Mouse (Mus musculus) spleen, adult 2 months (tissue): ENCODE data around the gene Fam120a. TPM values are rescaled to one million over a fixed set of nuclear protein-coding genes. Genes with fewer than 3 reads are reported as not detected.

Experiments
- DNase-seq, 2 experiments: peaks; one replicate each; pipeline versions ENCODE4 v3.0.0 to v3.0.0-alpha.2; 2012 to 2021; ENCODE audit warnings: low spot score in 2 of 2, low read depth in 1 of 2
- H3K27ac ChIP-seq: fragments of 200-500 bp; 2 replicates; pipeline ENCODE4 v1.5.1; 2012; ENCODE audit warnings: low read length, inconsistent platforms; ENCODE audit not compliant: insufficient read depth
- H3K27me3 ChIP-seq: fragments of 200-500 bp; 2 replicates; pipeline ENCODE4 v1.6.1; 2012; ENCODE audit warnings: mild to moderate bottlenecking, moderate library complexity, low read length, inconsistent platforms; ENCODE audit not compliant: control insufficient read depth, insufficient read depth
- H3K36me3 ChIP-seq: fragments of 200-500 bp; 2 replicates; pipeline ENCODE4 v1.6.1; 2012; ENCODE audit warnings: mild to moderate bottlenecking, low read length, inconsistent platforms; ENCODE audit not compliant: control insufficient read depth, insufficient read depth
- H3K4me1 ChIP-seq: fragments of 200-500 bp; 2 replicates; pipeline ENCODE4 v1.6.1; 2011; ENCODE audit warnings: inconsistent platforms; ENCODE audit not compliant: control insufficient read depth, insufficient read depth, insufficient read length
- H3K4me3 ChIP-seq: fragments of 200-500 bp; 2 replicates; pipeline ENCODE4 v1.5.1; 2011; ENCODE audit warnings: mild to moderate bottlenecking, inconsistent platforms; ENCODE audit not compliant: insufficient read depth, insufficient read length; ENCODE audit errors: extremely low read depth
- CTCF ChIP-seq: fragments of 200-500 bp; IDR thresholded peaks from 2 replicates; pipeline ENCODE4 v1.5.1; 2011; ENCODE audit warnings: mild to moderate bottlenecking, inconsistent platforms; ENCODE audit not compliant: insufficient read depth, insufficient read length, insufficient replicate concordance; ENCODE audit errors: extremely low read depth
- POLR2A ChIP-seq: fragments of 200-500 bp; IDR thresholded peaks from 2 replicates; pipeline ENCODE4 v1.6.1; 2011; ENCODE audit warnings: low read depth, low read length, inconsistent platforms
- WGBS: fragments of 180-500 bp; shearing (Covaris S2); methylation state at CpG from one replicate; pipeline ENCODE4 v1.1.7; 2018; 5-methylcytosine and 5-hydroxymethylcytosine counted together
- polyA plus RNA-seq: library from polyadenylated mRNA; depleted of rRNA; stranded (reverse); fragments of >200 nt; gene quantifications from 2 replicates; pipeline ENCODE4 v1.2.3, GENCODE M21; 2012

The Fam120a gene
- polyA plus RNA-seq, 1 experiment: 40.1 TPM

- TF ChIP-seq CTCF (no peak), POLR2A (no peak)
- Histone ChIP-seq H3K36me3 (peaks cover 29% of the 10 kb centered on the region), H3K4me1 (no peaks in the 10 kb centered on the region), H3K4me3 (no peak overlapping the region), H3K27ac (no peak overlapping the region), H3K27me3 (no peaks in the 10 kb centered on the region)
- DNase-seq: no peak
- WGBS: 83% methylated on average over 7 of the region's 7 CpGs
Measured at GRCm38 (mm10) chr13:48919756-48920415, 47.9 kb downstream of the Fam120a start.

- TF ChIP-seq CTCF (no peak), POLR2A (no peak)
- H3K27ac ChIP-seq: no peak overlapping the region
- 91% methylated on average over 3 of the region's 3 CpGs for WGBS
Measured at GRCm38 (mm10) chr13:48917113-48917599, 50.7 kb downstream of the Fam120a start.

GRCm38 (mm10) chr13:48913680-48914079, 54.1 kb downstream of the Fam120a start:
- 90% methylated on average over 1 of the region's 1 CpGs for WGBS
- peaks cover 43% of the 10 kb centered on the region for H3K36me3 ChIP-seq

More at GRCm38 (mm10) chr13:48917113-48917599, 50.7 kb downstream of the Fam120a start:
- Histone ChIP-seq H3K36me3 (peaks cover 34% of the 10 kb centered on the region), H3K27me3 (no peaks in the 10 kb centered on the region), H3K4me3 (no peak overlapping the region), H3K4me1 (no peaks in the 10 kb centered on the region)
- DNase-seq: no peak

GRCm38 (mm10) chr13:48913141-48913540, 54.7 kb downstream of the Fam120a start:
- peaks cover 44% of the 10 kb centered on the region for H3K36me3 ChIP-seq
- H3K27ac ChIP-seq: no peak overlapping the region
- H3K4me1 ChIP-seq: no peaks in the 10 kb centered on the region
- H3K4me3 ChIP-seq: no peak overlapping the region
- no peaks in the 10 kb centered on the region for H3K27me3 ChIP-seq
- TF ChIP-seq POLR2A (no peak), CTCF (no peak)
- no peak for DNase-seq
- 92% methylated on average over 3 of the region's 3 CpGs for WGBS

More at GRCm38 (mm10) chr13:48913680-48914079, 54.1 kb downstream of the Fam120a start:
- H3K27ac ChIP-seq: no peak overlapping the region
- H3K27me3 ChIP-seq: no peaks in the 10 kb centered on the region
- DNase-seq: no peak
- TF ChIP-seq POLR2A: no peak
- no peak for TF ChIP-seq CTCF
- no peak overlapping the region for H3K4me3 ChIP-seq
- H3K4me1 ChIP-seq: no peaks in the 10 kb centered on the region

GRCm38 (mm10) chr13:48911426-48911825, 56.4 kb downstream of the Fam120a start:
- H3K36me3 ChIP-seq: peaks cover 41% of the 10 kb centered on the region
- H3K27ac ChIP-seq: no peak overlapping the region
- H3K4me3 ChIP-seq: no peak overlapping the region
- H3K27me3 ChIP-seq: no peaks in the 10 kb centered on the region
- no peak for TF ChIP-seq POLR2A
- TF ChIP-seq CTCF: no peak
- no peak for DNase-seq
- 90% methylated on average over 7 of the region's 7 CpGs for WGBS
- no peaks in the 10 kb centered on the region for H3K4me1 ChIP-seq

GRCm38 (mm10) chr13:48905458-48905857, 62.4 kb downstream of the Fam120a start:
- no peak overlapping the region for H3K27ac ChIP-seq
- TF ChIP-seq CTCF: no peak
- TF ChIP-seq POLR2A: no peak
- WGBS: 88% methylated on average over 2 of the region's 2 CpGs
- peaks cover 46% of the 10 kb centered on the region for H3K36me3 ChIP-seq
- H3K4me1 ChIP-seq: no peaks in the 10 kb centered on the region
- H3K4me3 ChIP-seq: no peak overlapping the region
- DNase-seq: no peak
- H3K27me3 ChIP-seq: no peaks in the 10 kb centered on the region

- H3K36me3 ChIP-seq: peaks cover 42% of the 10 kb centered on the region
- no peak overlapping the region for H3K4me3 ChIP-seq
- 61% methylated on average over 5 of the region's 5 CpGs for WGBS
- H3K4me1 ChIP-seq: no peaks in the 10 kb centered on the region
- no peak for TF ChIP-seq POLR2A
- no peak for TF ChIP-seq CTCF
- no peak for DNase-seq
- H3K27me3 ChIP-seq: no peaks in the 10 kb centered on the region
- no peak overlapping the region for H3K27ac ChIP-seq
Measured at GRCm38 (mm10) chr13:48895376-48895775, 72.4 kb downstream of the Fam120a start.
